Mouse (Mus musculus) bone marrow macrophage, adult 2 months (primary cell): ENCODE results near the gene Ldah. TPM values are rescaled to one million over a fixed set of nuclear protein-coding genes. Genes with fewer than 3 reads are reported as not detected.

ENCODE experiments used
- H3K27ac ChIP-seq: 2 replicates; pipeline ENCODE4 v1.5.1; 2012; ENCODE audit warnings: low read depth, low read length; ENCODE audit not compliant: insufficient read depth
- H3K4me1 ChIP-seq: 2 replicates; pipeline ENCODE4 v1.6.1; 2012; ENCODE audit warnings: low read length; ENCODE audit not compliant: control insufficient read depth, insufficient read depth
- H3K4me3 ChIP-seq: 2 replicates; pipeline ENCODE4 v1.5.1; 2012; ENCODE audit warnings: mild to moderate bottlenecking, low read length, moderate library complexity; ENCODE audit not compliant: insufficient read depth
- CTCF ChIP-seq: IDR thresholded peaks from 2 replicates; pipeline ENCODE4 v1.5.1; 2012; ENCODE audit warnings: low read depth, mild to moderate bottlenecking, low read length, moderate library complexity
- POLR2A ChIP-seq: IDR thresholded peaks from 2 replicates; pipeline ENCODE4 v1.6.1; 2012; ENCODE audit warnings: mild to moderate bottlenecking, low read depth, low read length, borderline replicate concordance
- polyA plus RNA-seq: library from polyadenylated mRNA; stranded (reverse); fragments of >200 nt; gene quantifications from 2 replicates; pipeline ENCODE4 v1.2.4, GENCODE M21; 2012; ENCODE audit not compliant: missing spikeins, insufficient read depth, insufficient read length

The Ldah gene
- polyA plus RNA-seq, 1 experiment, result 47.9 TPM

DNA sequence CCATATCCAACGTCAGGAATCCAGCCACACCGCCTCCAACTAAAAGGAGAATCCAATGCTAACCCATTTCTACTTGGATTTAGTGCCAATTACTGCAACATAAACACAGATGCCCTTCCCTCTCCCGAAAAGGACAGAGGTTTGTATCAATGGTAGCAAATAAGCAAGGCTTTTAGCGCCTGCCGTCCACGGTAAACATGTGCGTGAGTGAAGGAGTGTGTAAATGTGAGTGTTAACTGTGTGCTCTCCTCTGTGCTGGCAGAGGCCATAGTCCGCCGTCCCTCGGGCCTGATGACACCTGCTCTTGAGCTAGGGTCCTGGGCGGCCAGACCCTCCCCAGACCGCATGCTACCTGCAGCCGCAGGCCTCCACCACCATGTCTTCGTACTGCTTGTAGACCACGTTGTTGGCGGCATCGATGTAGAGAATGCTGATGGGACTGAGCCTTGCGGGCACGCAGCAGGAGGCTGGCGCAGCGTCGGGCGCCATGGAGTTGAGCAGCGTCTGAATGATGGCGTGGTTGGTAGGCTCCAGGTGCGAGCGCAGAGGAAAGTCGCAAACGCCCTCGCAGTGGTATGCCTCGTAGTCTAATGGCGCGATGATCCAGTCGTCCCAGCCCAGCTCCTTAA is 89.8 kb downstream of the Ldah start:
- Histone ChIP-seq H3K27ac (no peak overlapping the region), H3K4me1 (peaks cover 14% of the 10 kb centered on the region)

DNA sequence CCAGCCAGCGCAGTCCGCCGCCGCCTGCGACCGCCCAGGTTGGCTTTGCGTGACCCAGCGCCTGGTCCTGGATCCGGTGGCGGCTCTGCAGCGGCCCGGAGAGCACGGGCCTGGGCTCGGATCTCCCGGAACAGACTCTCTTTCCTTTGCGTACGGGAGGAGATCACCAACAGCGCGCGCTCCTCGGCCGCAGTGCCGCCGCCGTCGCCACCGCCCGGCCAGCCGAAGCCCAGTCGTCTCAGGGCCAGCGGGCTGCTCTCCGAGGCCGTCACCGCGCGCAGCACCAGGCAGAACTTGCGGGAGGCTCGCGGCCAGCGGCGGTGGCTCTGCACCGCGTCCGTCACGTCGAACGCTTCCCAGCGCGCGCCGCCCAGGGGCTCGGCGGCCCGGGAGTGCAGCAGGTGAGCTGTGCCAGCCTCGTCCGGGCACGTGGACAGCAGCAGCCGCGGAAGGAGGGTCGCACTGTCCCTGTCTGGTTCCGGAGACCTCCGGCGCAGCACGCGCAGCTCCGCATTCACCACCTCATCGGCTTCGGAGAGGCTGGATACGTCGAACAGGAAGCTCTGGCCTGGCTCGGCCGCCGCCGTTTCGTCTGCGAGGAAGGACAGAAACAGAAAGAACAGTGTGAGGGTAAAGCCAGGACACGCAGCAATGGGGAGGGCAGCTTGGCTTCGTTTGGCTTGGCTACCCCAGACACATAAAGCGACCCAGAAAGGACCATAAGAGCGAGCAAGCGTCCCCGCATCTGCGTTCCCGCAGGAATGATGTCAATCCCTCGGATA is 90.6 kb downstream of the Ldah start:
- Histone ChIP-seq H3K4me1 (peaks cover 14% of the 10 kb centered on the region), H3K27ac (no peak overlapping the region), H3K4me3 (peak overlapping the region; percentile 20)
- TF ChIP-seq CTCF (no peak), POLR2A (no peak)

More for the DNA sequence above, 89.8 kb downstream of the Ldah start:
- no peak for TF ChIP-seq CTCF
- no peak for TF ChIP-seq POLR2A
- H3K4me3 ChIP-seq, result no peak overlapping the region

GRCm38 (mm10) chr12:8299143-8300110 is 91.5 kb downstream of the Ldah start:
- no peak for TF ChIP-seq POLR2A
- TF ChIP-seq CTCF, result no peak
- Histone ChIP-seq H3K4me3 (peak overlapping the region; percentile 20; the same call in 1 of the 2 replicates), H3K27ac (no peak overlapping the region), H3K4me1 (peaks cover 14% of the 10 kb centered on the region)

DNA sequence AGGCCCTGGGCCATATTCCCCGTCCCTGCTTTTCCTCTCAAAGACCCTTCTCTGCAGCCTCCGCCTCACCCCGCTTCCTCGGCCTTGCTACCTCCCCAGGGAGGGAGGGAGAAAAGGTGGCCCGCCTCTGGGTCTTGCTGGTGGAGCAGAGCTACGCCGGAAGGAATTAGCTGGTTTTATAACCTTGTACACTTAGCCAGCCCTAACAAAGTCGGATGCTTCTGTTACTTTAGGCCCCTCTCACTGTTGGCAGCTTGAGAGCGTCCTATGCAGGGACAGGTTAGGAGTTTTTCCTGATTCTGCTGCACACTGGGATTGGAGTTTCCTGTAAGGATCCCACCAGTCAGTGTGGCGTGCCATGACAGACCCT is 92.2 kb downstream of the Ldah start:
- TF ChIP-seq CTCF (no peak), POLR2A (no peak)
- Histone ChIP-seq H3K27ac (no peak overlapping the region), H3K4me1 (peaks cover 8% of the 10 kb centered on the region)

GRCm38 (mm10) chr12:8300521-8300920 is 92.6 kb downstream of the Ldah start:
- no peak overlapping the region for H3K4me3 ChIP-seq
- H3K4me1 ChIP-seq, result peaks cover 4% of the 10 kb centered on the region
- TF ChIP-seq POLR2A (no peak), CTCF (no peak)
- no peak overlapping the region for H3K27ac ChIP-seq

More for the DNA sequence above, 92.2 kb downstream of the Ldah start:
- no peak overlapping the region; the same call in 1 of the 2 replicates for H3K4me3 ChIP-seq

DNA sequence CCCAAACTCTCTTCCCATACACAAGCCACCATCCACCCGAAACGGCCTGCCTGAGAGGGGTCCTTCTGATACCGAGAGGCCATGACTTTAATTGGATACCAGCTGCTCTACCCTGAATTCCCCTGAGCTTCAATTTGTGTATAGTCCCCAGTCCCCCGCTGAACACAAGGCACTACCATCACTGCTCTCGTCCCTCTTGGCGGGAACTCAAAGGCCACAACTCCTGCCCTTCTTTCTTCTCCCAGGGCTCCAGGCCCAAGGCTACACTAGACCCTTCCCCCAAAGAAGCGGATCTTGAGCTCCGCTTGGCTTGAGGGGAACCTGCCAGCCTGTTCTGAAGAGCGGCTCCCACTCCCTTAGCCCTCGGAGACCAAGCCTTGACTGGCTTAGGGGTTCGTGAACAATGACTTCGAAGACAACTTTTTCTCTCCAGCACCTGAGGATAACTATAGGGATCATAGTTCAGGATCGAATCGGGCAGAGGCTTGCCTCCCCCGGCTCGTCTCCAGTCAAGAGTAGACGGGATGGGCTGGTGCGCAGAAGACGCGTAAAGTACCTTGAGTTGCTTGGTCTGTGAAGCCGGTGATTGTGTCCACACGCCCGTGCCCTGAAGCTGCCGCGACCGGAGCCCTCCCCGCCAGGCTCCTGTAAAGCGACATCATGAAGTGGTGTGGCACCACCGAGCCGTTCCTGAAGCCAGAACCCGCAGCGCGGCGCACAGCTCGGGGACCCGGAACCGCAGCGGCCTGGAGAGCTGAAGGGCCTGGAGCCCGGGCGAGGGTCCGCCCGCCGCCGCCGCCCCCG is 93.3 kb downstream of the Ldah start:
- Histone ChIP-seq H3K27ac (no peak overlapping the region), H3K4me1 (no peaks in the 10 kb centered on the region), H3K4me3 (peak overlapping the region; percentile 21; the same call in 1 of the 2 replicates)
- TF ChIP-seq POLR2A (no peak), CTCF (no peak)

DNA sequence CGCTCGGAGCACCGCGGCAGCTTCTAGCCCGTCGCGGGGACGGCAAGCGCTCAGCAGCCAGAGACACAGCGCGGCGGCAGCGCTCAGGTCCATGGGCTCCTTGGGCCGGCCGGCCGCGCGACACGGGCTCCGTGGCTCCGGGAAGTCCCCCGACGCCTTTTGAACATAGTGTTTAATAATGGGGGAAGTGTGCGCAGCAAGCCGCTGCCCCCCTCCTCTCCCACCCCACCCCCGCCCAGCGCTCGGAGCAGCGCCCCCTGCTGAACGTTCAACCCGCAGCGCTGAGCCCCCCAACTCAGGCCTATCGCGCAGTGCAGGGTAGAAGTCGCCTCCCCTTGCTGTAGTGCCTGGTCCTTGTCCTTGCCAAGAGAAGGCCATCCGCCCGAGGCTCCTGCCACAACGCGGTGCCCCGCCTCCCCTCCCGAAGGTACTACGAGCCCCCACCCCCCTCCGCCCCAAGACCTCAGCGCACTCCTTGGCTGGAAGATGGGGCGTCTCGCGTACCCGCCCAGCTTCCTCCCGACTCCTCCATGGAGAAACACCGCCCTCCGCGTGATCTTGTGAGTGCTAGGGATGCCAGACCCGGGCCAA is 94.0 kb downstream of the Ldah start, which contains the start of gene Gdf7:
Gdf7 (minus strand) TSS at position 114 of the 591 bp plus-strand sequence.
- H3K4me3 ChIP-seq, result peak within 1 kb of the TSS; percentile 21
- H3K27ac ChIP-seq, result no peak within 1 kb of the TSS
- no peaks in the 10 kb centered on the region for H3K4me1 ChIP-seq
- TF ChIP-seq POLR2A (no peak), CTCF (peak; percentile 31; the same call in 1 of the 2 replicates)

DNA sequence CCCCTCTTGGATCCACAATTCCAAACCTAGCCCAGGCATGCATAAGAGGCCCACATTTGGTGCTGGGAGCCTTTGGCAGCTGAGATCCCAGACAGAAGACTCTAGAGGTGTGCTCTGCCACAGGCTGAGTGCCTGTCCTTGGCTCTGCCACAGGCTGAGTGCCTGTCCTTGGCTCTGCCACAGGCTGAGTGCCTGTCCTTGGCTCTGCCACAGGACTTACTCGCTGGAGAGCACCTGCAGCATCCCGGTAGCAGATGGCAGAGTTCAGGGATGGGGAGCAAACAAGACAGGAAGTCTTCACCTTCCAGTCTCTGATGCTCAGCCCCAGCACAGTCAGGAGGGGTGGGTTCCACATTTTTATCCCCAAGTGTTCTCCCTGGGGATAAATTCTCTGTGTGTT is 97.4 kb downstream of the Ldah start:
- H3K4me3 ChIP-seq, result no peak overlapping the region
- no peak for TF ChIP-seq CTCF
- no peak for TF ChIP-seq POLR2A
- no peak overlapping the region for H3K27ac ChIP-seq
- no peaks in the 10 kb centered on the region for H3K4me1 ChIP-seq

DNA sequence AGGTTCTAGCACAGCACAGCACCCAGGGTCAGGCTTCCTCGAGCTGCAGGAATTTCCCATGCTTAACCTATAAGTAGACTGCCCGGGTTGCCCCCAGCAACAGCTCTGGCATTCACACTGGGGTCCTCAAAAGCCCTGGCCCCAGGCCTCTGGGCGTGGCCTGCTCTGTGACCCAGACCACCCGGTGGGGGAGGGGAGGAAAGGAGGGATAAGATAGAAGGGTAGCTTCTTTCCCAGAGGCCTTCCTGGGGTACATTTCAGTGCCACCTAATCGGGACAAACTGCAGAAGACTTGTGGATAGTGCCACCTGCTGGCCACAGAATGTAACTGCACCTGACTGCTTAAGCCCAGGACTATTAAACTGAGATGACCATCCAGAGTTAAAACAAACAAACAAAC is 98.5 kb downstream of the Ldah start:
- TF ChIP-seq POLR2A, result no peak
- TF ChIP-seq CTCF, result peak; percentile 94
- Histone ChIP-seq H3K27ac (no peak overlapping the region), H3K4me3 (no peak overlapping the region), H3K4me1 (no peaks in the 10 kb centered on the region)
